Mouse (Mus musculus) T-helper 17 cell (primary cell): ENCODE measurements around the gene Necab2.

Experiments used
- in situ Hi-C, 2 experiments: fragments of 300-600 bp; cut with MboI, MseI; formaldehyde crosslinking; loops; 1 replicate in 1 of 2; 2 replicates in 1 of 2; pipeline ENCODE4 v1.15.1; 2025; ENCODE audit warnings: high pct_unique_total_duplicates in 2 of 2

The Necab2 gene

GRCm38 (mm10) chr8:119446211-119446989, at the start of gene Necab2:
TSS of gene Necab2 (plus strand) at chr8:119446719.
- in situ Hi-C loops: loop anchor here in 1 of 2 experiments (5.0 kb wide), 1 partner anchor 156 kb away; no protein-coding TSS in a partner anchor

- in situ Hi-C loops: no loop called here
Observed at GRCm38 (mm10) chr8:119398558-119398957, 48.0 kb upstream of the Necab2 start.

- in situ Hi-C loops: no loop called here
Observed at GRCm38 (mm10) chr8:119399255-119399654, 47.3 kb upstream of the Necab2 start.

- in situ Hi-C loops: no loop called here
Observed at GRCm38 (mm10) chr8:119400122-119400671, 46.3 kb upstream of the Necab2 start.

GRCm38 (mm10) chr8:119400904-119401303, 45.6 kb upstream of the Necab2 start:
- in situ Hi-C loops: no loop called here

GRCm38 (mm10) chr8:119403912-119404311, 42.6 kb upstream of the Necab2 start:
- in situ Hi-C loops: no loop called here

- in situ Hi-C loops: no loop called here
Observed at GRCm38 (mm10) chr8:119404648-119405047, 41.9 kb upstream of the Necab2 start.

- in situ Hi-C loops: no loop called here
Observed at GRCm38 (mm10) chr8:119408311-119408710, 38.2 kb upstream of the Necab2 start.

GRCm38 (mm10) chr8:119412037-119412734, 34.3 kb upstream of the Necab2 start:
- in situ Hi-C loops: loop anchor here (5.0 kb wide), 3 partner anchors 40 to 85 kb away; no protein-coding TSS in a partner anchor

- in situ Hi-C loops: loop anchor here (5.0 kb wide), 3 partner anchors 39 to 84 kb away; no protein-coding TSS in a partner anchor
Observed at GRCm38 (mm10) chr8:119412735-119413498, 33.6 kb upstream of the Necab2 start.

- in situ Hi-C loops: loop anchor here (5.0 kb wide), 3 partner anchors 39 to 84 kb away; no protein-coding TSS in a partner anchor
Observed at GRCm38 (mm10) chr8:119413605-119414004, 32.9 kb upstream of the Necab2 start.

- in situ Hi-C loops: no loop called here
Observed at GRCm38 (mm10) chr8:119420318-119420717, 26.2 kb upstream of the Necab2 start.

- in situ Hi-C loops: no loop called here
Observed at GRCm38 (mm10) chr8:119421603-119422122, 24.9 kb upstream of the Necab2 start.

- in situ Hi-C loops: no loop called here
Observed at GRCm38 (mm10) chr8:119422123-119422711, 24.3 kb upstream of the Necab2 start.

- in situ Hi-C loops: no loop called here
Observed at GRCm38 (mm10) chr8:119423631-119424141, 22.8 kb upstream of the Necab2 start.

- in situ Hi-C loops: no loop called here
Observed at GRCm38 (mm10) chr8:119424199-119424733, 22.3 kb upstream of the Necab2 start.

- in situ Hi-C loops: no loop called here
Observed at GRCm38 (mm10) chr8:119424740-119425139, 21.8 kb upstream of the Necab2 start.

- in situ Hi-C loops: no loop called here
Observed at GRCm38 (mm10) chr8:119425533-119425932, 21.0 kb upstream of the Necab2 start.

- in situ Hi-C loops: no loop called here
Observed at GRCm38 (mm10) chr8:119426069-119426735, 20.3 kb upstream of the Necab2 start.
